Mouse (Mus musculus): ENCODE measurements at regions not wholly inside any gene's neighbourhood (a gene's known extent, or its start where the extent isn't known, plus 50 kb on each side); places are given as distances from the start of the nearest gene placed in this dataset.

- no peak for DNase-seq
Observed at GRCm38 (mm10) chr11:111450811-111451494, 385.0 kb downstream of the Kcnj2 start.

GRCm38 (mm10) chr11:111460046-111460445 is 394.1 kb downstream of the Kcnj2 start:
- no peak for DNase-seq

GRCm38 (mm10) chr11:111484981-111485380 is 419.0 kb downstream of the Kcnj2 start:
- DNase-seq = no peak

DNA sequence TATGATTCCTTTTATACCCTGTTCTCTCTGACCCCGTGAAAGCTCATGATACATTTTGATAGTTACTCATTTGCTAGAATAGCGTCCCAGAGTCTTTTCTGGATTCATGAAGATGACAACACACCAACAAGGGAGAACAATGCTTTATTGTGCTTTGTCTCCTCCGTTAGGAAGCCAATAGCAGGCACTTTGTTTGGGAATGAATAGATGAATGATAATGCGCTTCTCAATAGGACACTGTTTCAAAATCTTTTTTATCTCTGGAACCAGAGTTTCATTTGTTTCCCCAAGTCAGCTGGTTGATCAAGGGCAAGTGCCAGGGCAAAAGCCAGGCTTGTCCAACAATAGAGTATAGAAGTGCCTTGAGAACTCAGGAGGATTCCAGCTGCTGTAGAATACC is 446.5 kb downstream of the Kcnj2 start:
- no peak for DNase-seq

DNA sequence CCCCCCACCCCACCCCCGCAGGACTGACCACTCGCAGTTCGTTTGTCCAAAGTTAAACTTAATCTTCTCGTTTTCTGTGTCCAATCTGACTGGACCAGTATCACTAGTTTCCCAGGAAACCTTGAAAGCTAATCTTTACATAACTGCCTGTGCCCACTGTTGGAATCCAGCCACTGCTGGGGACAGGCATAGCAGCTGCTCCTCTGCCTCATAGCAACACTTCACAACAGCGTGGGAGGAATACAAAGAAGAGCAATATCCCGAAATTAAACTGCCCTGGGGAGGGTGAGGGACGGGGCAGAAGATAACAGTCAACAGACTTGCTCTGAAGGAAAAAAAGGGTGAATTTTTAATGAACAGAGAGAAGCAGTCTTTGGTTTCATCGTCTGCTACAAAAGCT is 456.8 kb downstream of the Kcnj2 start:
- DNase-seq = no peak

DNA sequence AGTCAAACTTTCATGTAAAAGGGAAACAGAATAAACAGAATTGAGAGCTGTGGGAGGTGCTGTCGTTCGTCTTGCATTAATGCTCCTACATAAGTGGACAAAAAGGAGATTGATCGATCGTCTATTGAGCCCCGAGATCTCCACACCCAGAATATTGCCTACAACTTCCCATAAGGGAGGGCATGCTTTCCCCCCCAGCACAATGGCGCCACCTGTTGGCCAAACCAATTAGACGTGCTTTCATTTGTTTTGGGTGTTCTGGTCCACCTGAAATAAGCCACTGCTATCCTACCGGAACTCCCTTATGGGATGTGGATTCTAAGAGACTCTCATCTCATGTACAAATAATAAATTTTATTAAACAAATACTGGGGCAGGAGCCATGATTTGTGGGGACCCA is 457.5 kb downstream of the Kcnj2 start:
- peak; percentile 14 for DNase-seq

DNA sequence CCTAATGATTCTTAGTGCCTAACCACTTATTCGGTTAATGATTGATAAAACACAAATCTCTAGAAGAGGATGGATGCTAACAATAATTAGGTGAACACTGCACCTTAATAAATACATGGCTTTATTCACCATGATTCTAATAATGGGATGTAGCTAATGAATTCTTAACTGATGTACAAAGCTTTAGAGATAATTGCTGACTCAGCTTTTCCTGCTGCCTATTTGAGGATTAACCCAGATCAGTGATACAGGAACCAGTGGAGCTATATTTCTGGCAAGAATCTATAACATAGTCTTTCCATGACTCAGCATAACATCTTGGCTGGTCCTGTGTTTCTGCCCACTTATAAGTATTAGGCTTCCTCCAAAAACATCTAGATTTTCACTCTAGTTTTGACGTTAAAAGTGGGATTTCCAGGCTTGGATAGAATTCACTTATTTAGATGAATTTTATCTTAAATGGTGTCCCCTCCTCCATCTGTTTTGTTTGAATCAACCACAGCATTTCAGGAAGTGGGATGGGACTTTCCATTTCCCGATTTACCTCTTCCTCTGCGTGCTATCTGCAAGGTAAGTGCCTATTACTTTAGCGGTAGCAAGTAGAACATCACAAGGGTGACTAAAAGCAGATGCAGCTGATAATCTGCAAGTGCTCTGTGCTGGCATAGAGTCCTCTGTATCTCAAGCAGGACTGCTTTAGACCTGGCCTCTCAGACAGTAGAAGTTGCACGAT is 460.2 kb downstream of the Kcnj2 start:
- DNase-seq = no peak

- DNase-seq = no peak
Observed at GRCm38 (mm10) chr11:111529591-111529990, 463.6 kb downstream of the Kcnj2 start.

GRCm38 (mm10) chr11:111530912-111531311 is 464.9 kb downstream of the Kcnj2 start:
- DNase-seq = no peak

- no peak for DNase-seq
Observed at GRCm38 (mm10) chr11:111532457-111532856, 466.5 kb downstream of the Kcnj2 start.

DNA sequence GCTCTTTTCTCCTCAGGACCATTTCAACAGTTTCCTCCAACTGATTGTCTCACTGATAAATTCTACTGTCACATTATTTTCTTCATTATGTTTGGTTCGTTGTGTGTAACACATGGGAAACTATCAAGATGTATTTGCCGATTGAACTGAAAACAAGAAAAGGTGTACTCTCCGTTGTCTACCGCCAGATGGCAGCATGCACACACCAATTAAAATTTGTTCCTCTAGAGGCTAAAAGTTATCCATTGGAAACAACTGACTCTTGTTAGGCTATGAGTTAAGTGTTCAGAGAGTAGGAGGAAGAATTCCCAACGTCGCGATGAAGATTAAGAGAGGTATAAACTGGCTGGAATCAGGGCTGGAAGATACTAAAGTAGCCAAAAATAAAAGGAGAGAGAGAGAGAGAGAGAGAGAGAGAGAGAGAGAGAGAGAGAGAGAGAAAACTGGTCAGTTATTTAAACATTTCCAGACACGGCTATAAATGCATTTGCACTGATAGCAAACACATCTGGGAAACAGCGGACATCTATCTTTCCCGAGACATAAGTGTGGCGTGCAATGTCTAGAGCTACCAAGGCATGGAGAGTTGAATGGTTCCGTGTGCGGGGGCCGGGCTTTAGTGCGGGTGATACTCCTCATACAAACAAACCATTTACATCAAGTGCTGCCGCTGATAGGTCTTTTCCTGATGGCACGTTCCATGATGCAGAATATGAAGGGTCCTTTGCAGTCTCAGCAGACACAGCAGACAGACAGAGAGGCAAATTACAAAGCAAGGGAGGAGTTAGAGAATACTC is 470.3 kb downstream of the Kcnj2 start:
- peak; percentile 8 for DNase-seq

GRCm38 (mm10) chr11:111537654-111538053 is 471.7 kb downstream of the Kcnj2 start:
- DNase-seq = peak; percentile 4

GRCm38 (mm10) chr11:111539960-111540359 is 474.0 kb downstream of the Kcnj2 start:
- no peak for DNase-seq

GRCm38 (mm10) chr11:111545291-111545690 is 479.3 kb downstream of the Kcnj2 start:
- DNase-seq = no peak

DNA sequence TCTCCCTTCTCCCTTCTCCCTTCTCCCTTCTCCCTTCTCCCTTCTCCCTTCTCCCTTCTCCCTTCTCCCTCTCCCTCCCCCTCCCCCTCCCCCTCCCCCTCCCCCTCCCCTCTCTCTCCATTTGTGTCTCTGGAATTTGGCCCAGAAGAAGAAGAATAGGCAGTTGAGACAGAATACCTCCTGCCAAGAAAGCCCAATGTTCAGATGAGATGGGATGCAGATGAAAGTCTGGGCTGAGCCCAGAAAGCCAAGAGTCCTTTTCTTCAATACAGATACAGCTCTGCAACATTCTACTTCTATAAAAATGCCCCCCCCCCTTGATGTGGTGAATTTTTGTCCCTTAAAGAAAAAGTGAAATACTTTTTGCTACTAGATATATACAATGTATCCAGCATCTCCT is 489.2 kb downstream of the Kcnj2 start:
- no peak for DNase-seq

DNA sequence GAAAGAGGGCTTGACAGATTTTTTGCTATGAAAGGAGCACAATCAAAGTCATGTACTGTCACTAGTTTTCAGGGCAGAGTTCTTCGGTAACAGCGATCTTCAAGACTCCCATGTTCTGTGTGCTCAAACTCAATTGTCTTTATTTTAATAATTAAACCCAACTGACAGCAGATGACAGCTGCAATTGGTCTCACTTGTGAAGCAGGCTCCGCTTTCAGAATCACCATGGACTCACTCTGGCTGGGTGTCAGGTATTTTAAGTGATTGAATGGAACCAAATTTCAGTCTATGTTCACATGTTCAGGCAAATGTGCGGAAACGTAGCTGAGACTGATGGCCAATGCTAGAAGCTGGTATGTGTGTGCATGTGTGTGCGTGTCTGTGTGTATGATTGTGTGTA is 489.7 kb downstream of the Kcnj2 start:
- no peak for DNase-seq

DNA sequence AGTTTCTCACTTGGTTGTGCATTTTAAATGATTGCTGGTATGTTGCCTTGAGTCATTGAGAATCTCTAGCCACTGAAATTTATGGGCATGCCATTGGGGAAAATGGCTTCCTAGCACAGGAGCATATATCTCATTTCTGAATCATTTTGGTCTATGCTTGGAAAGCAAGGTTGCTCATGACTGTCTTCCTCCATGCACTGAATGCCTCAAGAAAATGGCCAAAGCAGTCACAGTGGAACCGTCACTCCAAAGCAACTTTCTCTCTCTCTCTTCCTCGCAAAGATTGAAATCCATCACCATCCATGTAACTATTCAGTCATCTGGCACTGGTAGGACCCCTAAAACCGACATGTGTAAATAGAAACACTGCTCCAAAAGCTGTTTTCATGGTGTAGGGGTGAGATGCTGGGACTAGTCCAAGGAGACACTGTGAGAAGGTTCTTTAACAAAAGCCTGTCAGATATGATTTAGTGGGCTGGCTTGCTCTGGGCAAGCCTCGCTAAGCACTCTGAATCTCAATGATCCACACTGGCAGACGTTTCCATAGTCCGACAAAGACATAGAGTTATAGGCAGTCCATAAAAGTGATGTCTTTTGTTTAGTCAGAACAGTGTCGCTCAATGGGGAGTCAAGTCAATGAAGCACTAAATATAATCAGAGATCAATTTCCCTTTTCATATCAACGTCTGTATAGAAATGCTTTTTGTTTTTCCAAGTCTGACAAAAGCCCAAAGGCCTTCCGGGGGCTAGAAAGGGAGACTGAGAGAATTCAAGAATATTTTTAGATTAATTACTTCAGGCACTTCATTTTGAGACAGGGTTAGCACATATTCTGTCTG is 492.6 kb downstream of the Kcnj2 start:
- no peak for DNase-seq

DNA sequence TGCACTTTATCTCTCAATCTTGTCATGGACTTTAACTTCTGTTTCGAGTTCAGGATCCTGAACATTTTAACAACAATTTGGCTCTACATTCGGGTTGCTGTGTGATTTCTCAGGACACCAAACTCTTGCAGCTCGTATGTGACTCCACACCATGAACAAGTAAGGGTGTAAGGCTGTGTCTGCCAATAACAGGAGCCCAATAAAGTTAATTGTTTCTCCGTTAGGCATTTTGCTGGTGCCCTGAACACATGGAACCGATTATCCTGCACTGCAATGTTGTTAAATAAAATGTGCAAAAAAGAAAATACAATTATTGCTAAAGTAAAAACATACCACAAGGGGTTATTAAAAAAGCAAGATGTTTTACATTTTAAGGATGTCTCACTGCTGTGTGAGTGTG is 497.2 kb downstream of the Kcnj2 start:
- no peak for DNase-seq

DNA sequence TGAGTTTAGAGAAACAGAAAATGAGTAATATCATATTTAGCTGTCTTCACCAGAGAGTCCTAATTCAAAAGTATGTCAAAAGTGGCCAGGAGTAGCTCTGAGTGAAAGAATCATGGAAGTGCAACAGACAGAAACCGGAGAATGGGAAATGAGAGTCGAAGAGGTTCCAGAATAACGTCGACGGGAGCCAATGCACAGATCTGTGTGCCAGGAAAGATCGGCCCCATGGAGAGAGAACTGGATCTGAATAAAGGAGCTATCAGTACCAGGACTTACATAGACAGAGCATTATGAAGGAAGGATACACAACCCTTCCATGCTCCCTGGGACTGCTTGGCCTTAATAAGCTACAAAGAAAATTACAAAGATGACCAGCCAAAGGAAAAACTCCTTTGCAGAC is 502.1 kb downstream of the Kcnj2 start:
- no peak for DNase-seq

DNA sequence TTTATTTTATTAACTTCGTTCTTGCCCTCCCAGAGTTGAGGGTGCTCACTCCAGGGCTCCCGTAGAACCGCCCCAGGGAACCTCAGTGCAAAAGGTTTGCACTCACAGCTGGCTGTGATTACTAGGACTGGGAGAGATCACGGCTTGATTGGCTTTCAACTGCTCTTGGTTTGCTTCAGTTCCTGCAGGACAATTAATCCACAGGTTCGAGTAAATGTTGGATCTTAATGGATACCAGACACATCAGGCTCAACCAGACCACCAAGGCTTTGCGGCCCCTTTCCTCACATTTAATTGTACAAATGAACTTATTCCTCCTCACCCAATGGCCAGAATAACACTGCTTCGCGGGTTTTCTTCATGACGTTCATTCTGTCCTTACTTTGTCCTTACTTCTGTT is 502.9 kb downstream of the Kcnj2 start:
- no peak for DNase-seq

GRCm38 (mm10) chr11:111577883-111578282 is 511.9 kb downstream of the Kcnj2 start:
- DNase-seq = no peak

DNA sequence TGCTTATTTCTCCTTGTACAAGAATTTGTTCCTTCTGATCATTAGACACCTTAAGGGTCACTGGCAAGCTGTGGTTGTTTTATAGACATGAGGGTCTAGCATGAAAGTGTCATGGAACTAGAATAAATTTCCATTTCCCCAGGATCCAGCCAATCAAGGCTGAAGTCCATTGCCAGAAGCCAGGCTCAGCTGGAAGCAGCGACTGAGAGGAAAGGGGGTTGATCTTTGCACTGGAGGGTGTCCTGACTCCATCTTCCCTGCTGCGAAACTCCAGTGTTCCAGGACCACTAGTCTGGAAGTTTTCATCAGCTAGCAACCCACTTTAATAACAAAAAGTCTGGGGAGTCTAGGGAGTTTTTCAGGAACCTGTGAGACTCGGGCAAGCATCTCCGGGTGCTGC is 517.0 kb downstream of the Kcnj2 start:
- no peak for DNase-seq

DNA sequence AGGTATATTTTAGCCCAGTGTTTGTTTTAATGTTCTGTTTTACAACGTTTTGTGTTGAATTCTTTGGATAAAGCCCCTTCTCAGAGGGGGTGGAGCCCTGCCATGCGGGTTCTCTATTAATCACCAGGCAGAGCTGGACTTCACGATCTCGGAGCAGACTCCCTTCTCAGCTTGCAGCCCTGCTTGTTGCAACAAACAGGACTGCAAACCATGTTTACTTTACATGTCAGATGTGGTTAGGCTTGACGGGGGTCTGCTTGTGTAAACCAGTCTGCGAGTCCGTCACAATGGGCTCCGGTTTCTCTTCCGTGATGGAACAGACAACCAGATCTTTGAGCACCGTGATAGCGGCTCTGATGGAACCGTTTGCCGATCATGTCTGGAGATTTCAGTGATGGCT is 517.6 kb downstream of the Kcnj2 start:
- DNase-seq = no peak

All from adrenal gland, adult 8-10 months (tissue).